Mouse (Mus musculus) lung, embryonic 16.5 days (tissue): ENCODE measurements around the gene Clint1. TPM values are rescaled to one million over a fixed set of nuclear protein-coding genes. Genes with fewer than 3 reads are reported as not detected.
A peak's percentile ranks its signal among the peaks of the same experiment; 100 is the strongest.

Source experiments
- ATAC-seq: fragments of 200-750 bp; cut with Nextera tagmentation; 2 replicates; pipeline ENCODE4 v1.8.0; 2017; ENCODE audit warnings: low read depth, mild to moderate bottlenecking, moderate library complexity
- H3K27ac ChIP-seq: fragments of 300-500 bp; sonication (generic); 2 replicates; pipeline ENCODE4 v1.5.1; 2014; ENCODE audit warnings: mild to moderate bottlenecking, control low read depth, low read length
- H3K27me3 ChIP-seq: fragments of 300-500 bp; sonication (generic); 2 replicates; pipeline ENCODE4 v1.6.1; 2014; ENCODE audit warnings: low read depth, low read length, mixed read lengths; ENCODE audit not compliant: control insufficient read depth, insufficient read depth
- H3K36me3 ChIP-seq: fragments of 300-500 bp; sonication (generic); 2 replicates; pipeline ENCODE4 v1.6.1; 2014; ENCODE audit warnings: low read length; ENCODE audit not compliant: control insufficient read depth, insufficient read depth
- H3K4me1 ChIP-seq: fragments of 300-500 bp; sonication (generic); replicated peaks from 2 replicates; pipeline ENCODE4 v1.6.1; 2014; ENCODE audit warnings: low read length, mixed read lengths; ENCODE audit not compliant: control insufficient read depth, insufficient read depth
- H3K4me2 ChIP-seq: fragments of 300-500 bp; sonication (generic); 2 replicates; pipeline ENCODE4 v1.6.1; 2014; ENCODE audit warnings: low read depth, low read length, control low read depth
- H3K4me3 ChIP-seq: fragments of 300-500 bp; sonication (generic); 2 replicates; pipeline ENCODE4 v1.5.1; 2014; ENCODE audit warnings: mild to moderate bottlenecking, low read length, control low read depth
- H3K9ac ChIP-seq: fragments of 300-500 bp; sonication (generic); 2 replicates; pipeline ENCODE4 v1.6.1; 2014; ENCODE audit warnings: low read length, control low read depth
- H3K9me3 ChIP-seq: fragments of 300-500 bp; sonication (generic); 2 replicates; pipeline ENCODE4 v1.6.1; 2016; ENCODE audit warnings: low read length; ENCODE audit not compliant: control insufficient read depth
- WGBS: fragments of 180-500 bp; shearing (Covaris S2); extraction: QIAGEN DNeasy Blood & Tissue Kit; methylation state at CpG from one replicate; pipeline ENCODE4 v1.1.7; 2014; 5-methylcytosine and 5-hydroxymethylcytosine counted together
- polyA plus RNA-seq: library from polyadenylated mRNA; unstranded; fragments of >200 nt; fragmentation: Nextera tagmentation; extraction: Ambion mirVana; gene quantifications from 2 replicates; pipeline ENCODE4 v1.2.1, GENCODE M21; 2015

Clint1 gene
- polyA plus RNA-seq: 69.3 and 74.1 TPM in 2 replicates

DNA sequence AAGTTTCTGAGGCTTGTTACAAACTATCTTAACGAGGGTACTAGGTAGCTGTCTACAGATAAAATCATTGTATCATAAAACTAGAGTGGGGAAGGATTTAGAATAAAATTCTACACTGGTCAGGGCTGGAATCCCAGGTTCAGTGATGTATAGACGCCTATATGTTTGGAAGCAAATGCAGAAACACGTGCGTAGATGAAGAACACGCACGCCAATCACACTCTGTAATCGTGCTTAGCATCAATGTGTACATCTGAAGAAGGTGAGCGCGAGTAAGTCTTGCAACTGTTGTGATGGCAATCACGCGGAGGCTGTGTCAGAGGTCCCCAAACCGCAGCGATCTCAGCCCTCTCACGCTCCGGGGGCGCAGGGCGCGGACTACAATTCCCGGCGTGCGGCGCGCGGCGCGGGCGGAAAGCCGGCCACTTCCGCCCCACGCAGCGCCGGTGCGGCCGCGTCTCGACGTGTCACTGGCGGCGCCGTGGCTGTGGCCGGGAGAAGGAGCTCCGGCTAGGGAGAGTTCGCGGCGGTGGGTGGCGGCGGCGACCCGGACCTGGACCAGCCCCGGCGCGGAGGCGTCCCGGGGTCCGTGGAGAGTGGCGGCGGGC, at the start of gene Clint1:
Gene Clint1, plus strand, starts transcription at position 536 of the 608 bp plus-strand sequence.
- Histone ChIP-seq H3K9ac (peak within 1 kb of the TSS; percentile 84), H3K36me3 (peaks cover 3% of the 10 kb centered on the region), H3K4me2 (peak within 1 kb of the TSS; percentile 66), H3K27ac (peak within 1 kb of the TSS; percentile 82), H3K4me3 (peak within 1 kb of the TSS; percentile 71), H3K27me3 (no peaks in the 10 kb centered on the region), H3K4me1 (peaks cover 35% of the 10 kb centered on the region), H3K9me3 (no peaks in the 10 kb centered on the region)
- ATAC-seq: peak; percentile 95
- under 1% methylated on average over 49 of the region's 57 CpGs for WGBS

DNA sequence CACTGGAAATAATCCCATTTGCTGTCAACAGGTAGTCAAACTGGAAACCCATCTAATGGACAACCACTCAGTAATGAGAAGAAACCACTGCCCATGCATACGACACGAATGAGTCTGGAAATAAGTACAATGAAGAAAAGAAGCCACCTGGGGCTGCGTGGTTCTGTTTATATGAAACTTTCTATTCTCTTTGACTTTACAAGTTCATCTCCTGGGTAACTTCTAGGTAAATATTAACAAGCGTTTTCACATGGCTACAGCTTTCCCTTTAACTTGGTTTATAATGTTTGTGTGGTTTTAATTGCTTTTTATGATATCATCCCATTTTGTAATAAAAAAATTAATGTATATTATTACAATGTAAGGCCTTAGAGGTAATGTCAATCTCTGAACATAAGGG, 47.8 kb upstream of the Clint1 start:
- no peak overlapping the region for H3K27ac ChIP-seq
- 71% methylated on average over 4 of the region's 4 CpGs for WGBS

DNA sequence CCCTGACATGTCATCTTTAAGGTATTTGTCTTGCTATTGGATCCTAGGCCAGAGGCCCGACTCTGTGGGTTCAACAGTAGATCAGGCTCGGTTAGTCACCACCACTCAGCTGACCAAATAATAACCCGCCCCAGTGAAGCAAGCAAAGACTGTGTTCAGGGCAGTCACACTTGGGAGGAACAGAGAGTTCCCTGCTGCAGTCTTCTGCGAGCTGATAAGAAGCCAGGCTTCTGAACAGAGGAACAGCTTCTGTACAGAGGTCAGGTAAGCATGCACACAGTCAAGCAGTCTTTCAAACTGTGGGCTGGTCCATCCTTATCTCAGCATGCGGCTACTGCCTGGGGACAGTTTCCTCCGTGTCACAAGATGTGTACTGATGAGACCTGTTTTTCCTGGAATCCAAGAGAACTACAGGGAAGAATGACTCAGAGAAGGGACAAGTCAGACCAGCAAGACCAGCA, 46.5 kb upstream of the Clint1 start:
- Histone ChIP-seq H3K4me1 (no peaks in the 10 kb centered on the region), H3K9ac (no peak overlapping the region), H3K27me3 (no peaks in the 10 kb centered on the region), H3K27ac (no peak overlapping the region), H3K4me2 (no peak overlapping the region), H3K36me3 (no peaks in the 10 kb centered on the region), H3K4me3 (no peak overlapping the region), H3K9me3 (no peaks in the 10 kb centered on the region)
- ATAC-seq: 0 out of 2 replicates have a peak, but pooled peaks have one; percentile 36
- 36% methylated on average over 6 of the region's 6 CpGs for WGBS

More for the DNA sequence above, 47.8 kb upstream of the Clint1 start:
- H3K9ac ChIP-seq: no peak overlapping the region
- H3K27me3 ChIP-seq: no peaks in the 10 kb centered on the region
- no peaks in the 10 kb centered on the region for H3K9me3 ChIP-seq
- H3K4me1 ChIP-seq: peaks cover 3% of the 10 kb centered on the region
- H3K4me2 ChIP-seq: no peak overlapping the region
- no peaks in the 10 kb centered on the region for H3K36me3 ChIP-seq
- H3K4me3 ChIP-seq: no peak overlapping the region
- no peak for ATAC-seq

DNA sequence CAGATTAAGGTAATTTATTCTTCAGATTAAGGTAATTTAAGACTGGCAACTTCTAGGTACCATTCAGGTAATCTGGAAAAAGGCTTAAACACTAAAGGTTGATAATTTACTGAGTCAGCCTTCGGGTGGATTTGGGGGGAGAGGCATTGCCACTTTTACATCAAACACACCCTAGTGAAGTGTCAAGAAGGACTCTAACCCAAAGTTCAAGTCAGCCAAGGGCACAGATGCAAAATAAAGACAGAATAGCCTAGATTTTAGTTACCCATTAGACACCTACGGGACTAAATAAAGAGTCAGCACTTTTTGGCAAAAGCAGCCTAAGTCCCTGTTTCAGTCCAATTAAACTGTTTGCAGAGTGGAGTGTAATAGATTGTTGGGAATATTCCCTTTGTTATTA, 46.0 kb upstream of the Clint1 start:
- Histone ChIP-seq H3K9me3 (no peaks in the 10 kb centered on the region), H3K9ac (no peak overlapping the region), H3K4me2 (no peak overlapping the region), H3K4me1 (no peaks in the 10 kb centered on the region), H3K4me3 (no peak overlapping the region), H3K27me3 (no peaks in the 10 kb centered on the region), H3K27ac (no peak overlapping the region), H3K36me3 (no peaks in the 10 kb centered on the region)
- 55% methylated on average over 2 of the region's 2 CpGs for WGBS
- ATAC-seq: no peak

DNA sequence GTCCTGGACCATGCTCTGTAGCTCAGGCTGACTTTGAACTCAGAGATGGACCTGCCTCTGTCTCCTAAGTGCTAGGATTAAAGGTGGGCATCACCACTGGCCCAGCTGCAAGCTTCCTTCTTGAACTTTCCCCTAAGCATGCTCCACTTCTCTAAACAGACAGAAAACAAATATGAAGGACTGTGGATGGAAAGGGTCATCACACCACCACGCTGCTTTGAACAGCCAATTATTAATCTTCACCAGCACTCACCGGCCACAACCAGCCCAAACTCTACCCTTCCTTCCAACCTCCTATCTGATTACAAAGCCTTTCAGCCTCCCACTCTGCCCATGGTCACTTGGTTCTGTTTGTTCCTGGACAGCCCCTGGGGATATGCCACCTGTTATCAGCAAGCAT, 45.6 kb upstream of the Clint1 start:
- H3K4me2 ChIP-seq: no peak overlapping the region
- 60% methylated on average over 2 of the region's 2 CpGs for WGBS
- H3K27ac ChIP-seq: no peak overlapping the region
- no peak overlapping the region for H3K9ac ChIP-seq
- H3K4me3 ChIP-seq: no peak overlapping the region
- no peaks in the 10 kb centered on the region for H3K4me1 ChIP-seq
- H3K36me3 ChIP-seq: no peaks in the 10 kb centered on the region
- ATAC-seq: no peak
- no peaks in the 10 kb centered on the region for H3K9me3 ChIP-seq
- H3K27me3 ChIP-seq: no peaks in the 10 kb centered on the region

DNA sequence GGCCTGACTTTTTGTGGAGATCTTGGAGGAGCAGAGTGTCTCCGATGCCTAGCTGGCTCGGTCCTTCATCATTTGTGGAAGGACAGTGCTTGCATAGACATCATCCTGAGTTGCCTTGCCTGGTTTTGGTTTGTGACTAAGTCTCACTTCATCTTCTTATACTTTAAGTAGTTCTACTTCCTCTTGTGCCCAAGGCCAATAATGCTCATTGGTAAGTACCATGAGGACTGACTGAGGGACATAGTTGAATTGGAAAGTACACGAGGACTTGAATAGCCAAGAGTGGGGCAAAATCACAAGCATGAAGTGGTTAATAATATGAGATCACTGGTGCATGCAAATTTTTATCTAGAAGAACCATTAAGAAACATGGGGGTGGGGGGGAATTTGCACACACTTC, 45.0 kb upstream of the Clint1 start:
- H3K27ac ChIP-seq: no peak overlapping the region

DNA sequence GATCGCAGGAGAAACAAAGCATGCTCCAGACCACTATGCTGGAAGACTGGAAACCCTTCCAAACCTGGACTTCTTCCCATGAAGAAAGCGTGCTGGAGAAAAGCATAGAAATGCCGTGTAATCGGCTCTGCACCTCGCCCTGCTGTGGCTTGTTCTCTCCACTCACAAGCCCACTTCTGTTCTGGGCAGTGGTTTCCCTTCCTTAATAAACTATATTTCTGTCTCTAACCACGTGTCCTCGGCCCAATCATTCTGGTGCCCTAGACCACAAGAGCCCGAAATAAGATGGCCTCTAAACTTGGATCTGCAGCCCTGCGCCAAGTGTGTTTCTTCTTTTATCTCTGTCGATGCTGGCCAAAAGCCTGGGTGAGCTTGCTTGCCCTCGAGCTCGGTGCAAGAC, 44.0 kb upstream of the Clint1 start:
- no peak overlapping the region for H3K27ac ChIP-seq
- no peaks in the 10 kb centered on the region for H3K27me3 ChIP-seq
- H3K4me3 ChIP-seq: no peak overlapping the region
- H3K4me1 ChIP-seq: no peaks in the 10 kb centered on the region
- H3K36me3 ChIP-seq: no peaks in the 10 kb centered on the region
- WGBS: 72% methylated on average over 12 of the region's 12 CpGs
- no peak for ATAC-seq
- no peaks in the 10 kb centered on the region for H3K9me3 ChIP-seq
- no peak overlapping the region for H3K9ac ChIP-seq
- H3K4me2 ChIP-seq: no peak overlapping the region

More for the DNA sequence above, 45.0 kb upstream of the Clint1 start:
- Histone ChIP-seq H3K4me2 (no peak overlapping the region), H3K36me3 (no peaks in the 10 kb centered on the region), H3K9me3 (no peaks in the 10 kb centered on the region), H3K4me1 (no peaks in the 10 kb centered on the region), H3K27me3 (no peaks in the 10 kb centered on the region), H3K4me3 (no peak overlapping the region), H3K9ac (no peak overlapping the region)
- WGBS: 81% methylated on average over 3 of the region's 3 CpGs
- ATAC-seq: no peak

DNA sequence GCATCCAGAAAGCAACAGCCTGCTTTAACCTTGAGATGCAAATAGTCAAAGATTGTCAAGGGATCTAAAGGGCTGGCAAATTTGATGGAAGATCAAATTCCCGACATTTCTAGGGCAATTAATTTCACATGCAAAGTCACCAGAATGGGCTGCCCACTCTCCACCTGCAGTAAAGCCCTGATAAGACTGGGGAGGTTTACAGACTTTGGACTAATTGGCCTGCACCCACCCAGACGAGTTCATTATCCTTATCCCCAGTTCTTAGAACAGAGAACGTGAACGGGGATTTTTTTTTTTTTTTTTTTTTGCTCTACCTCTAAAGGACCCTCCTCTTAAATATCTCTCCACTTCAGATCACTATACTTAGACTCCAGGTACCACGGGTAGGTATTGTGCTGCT, 42.4 kb upstream of the Clint1 start:
- no peaks in the 10 kb centered on the region for H3K9me3 ChIP-seq
- H3K27ac ChIP-seq: no peak overlapping the region
- ATAC-seq: no peak
- WGBS: 48% methylated on average over 5 of the region's 5 CpGs
- H3K4me3 ChIP-seq: no peak overlapping the region
- no peaks in the 10 kb centered on the region for H3K36me3 ChIP-seq
- H3K27me3 ChIP-seq: no peaks in the 10 kb centered on the region
- no peak overlapping the region for H3K9ac ChIP-seq
- no peak overlapping the region for H3K4me2 ChIP-seq
- no peaks in the 10 kb centered on the region for H3K4me1 ChIP-seq

DNA sequence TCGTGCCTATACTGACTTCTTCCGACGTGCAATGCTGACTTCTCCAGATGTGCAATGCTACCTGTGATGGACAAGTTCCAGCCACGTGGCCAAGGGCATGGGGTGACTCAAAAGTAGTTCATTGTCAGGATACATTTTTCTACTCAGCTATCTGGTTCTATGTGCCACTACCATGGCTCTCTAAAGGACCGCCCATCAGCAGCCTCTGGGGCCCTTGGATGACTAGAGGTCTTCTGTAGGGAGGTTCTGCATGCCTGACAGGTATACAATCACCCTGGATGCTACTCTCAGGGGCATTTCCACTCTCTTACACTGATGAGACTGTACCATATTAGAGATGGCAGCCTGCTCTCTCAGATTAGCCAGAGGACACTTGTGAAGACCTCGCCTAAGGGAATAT, 41.8 kb upstream of the Clint1 start:
- no peak for ATAC-seq
- no peak overlapping the region for H3K9ac ChIP-seq
- H3K9me3 ChIP-seq: no peaks in the 10 kb centered on the region
- H3K27ac ChIP-seq: no peak overlapping the region
- H3K4me3 ChIP-seq: no peak overlapping the region
- no peaks in the 10 kb centered on the region for H3K4me1 ChIP-seq
- no peak overlapping the region for H3K4me2 ChIP-seq
- WGBS: 77% methylated on average over 6 of the region's 6 CpGs
- no peaks in the 10 kb centered on the region for H3K27me3 ChIP-seq
- no peaks in the 10 kb centered on the region for H3K36me3 ChIP-seq
